Mouse (Mus musculus): Measurements from ENCODE around the gene Olfr58. TPM values are rescaled to one million over a fixed set of nuclear protein-coding genes. Genes with fewer than 3 reads are reported as not detected.

Gene Olfr58
- not detected for polyA plus RNA-seq (2014; fragmentation: Illumina TruSeq; extraction: RNeasy Lipid Tissue Mini Kit (QIAGEN cat#74804); ENCODE audit: low read depth, low replicate concordance)

GRCm38 (mm10) chr9:19779983-19780382, at the start of gene Olfr58:
Olfr58 (plus strand) TSS chr9:19780283.

GRCm38 (mm10) chr9:19804606-19805005, 24.5 kb downstream of the Olfr58 start, which contains the start of gene Olfr859:
Olfr859 (plus strand) TSS chr9:19804906.

Other genes with a start within 250 kb of the Olfr58 start
- not detected for gene Olfr853, start 239.2 kb upstream of the Olfr58 start, polyA plus RNA-seq (2014; fragmentation: Illumina TruSeq; extraction: RNeasy Lipid Tissue Mini Kit (QIAGEN cat#74804); ENCODE audit: low read depth, low replicate concordance)
- not detected for gene Olfr854, start 212.9 kb upstream of the Olfr58 start, polyA plus RNA-seq (2014; fragmentation: Illumina TruSeq; extraction: RNeasy Lipid Tissue Mini Kit (QIAGEN cat#74804); ENCODE audit: low read depth, low replicate concordance)
- not detected for gene Olfr855, start 197.7 kb upstream of the Olfr58 start, polyA plus RNA-seq (2014; fragmentation: Illumina TruSeq; extraction: RNeasy Lipid Tissue Mini Kit (QIAGEN cat#74804); ENCODE audit: low read depth, low replicate concordance)
- gene Zfp317, start 158.2 kb upstream of the Olfr58 start, polyA plus RNA-seq (2014; fragmentation: Illumina TruSeq; extraction: RNeasy Lipid Tissue Mini Kit (QIAGEN cat#74804); ENCODE audit: low read depth, low replicate concordance), result 25.1 TPM
- gene Olfr857, start 70.8 kb upstream of the Olfr58 start, polyA plus RNA-seq (2014; fragmentation: Illumina TruSeq; extraction: RNeasy Lipid Tissue Mini Kit (QIAGEN cat#74804); ENCODE audit: low read depth, low replicate concordance), result not detected
- not detected for gene Olfr859, start 24.6 kb downstream of the Olfr58 start, polyA plus RNA-seq (2014; fragmentation: Illumina TruSeq; extraction: RNeasy Lipid Tissue Mini Kit (QIAGEN cat#74804); ENCODE audit: low read depth, low replicate concordance)
- not detected for gene Olfr860, start 69.5 kb downstream of the Olfr58 start, polyA plus RNA-seq (2014; fragmentation: Illumina TruSeq; extraction: RNeasy Lipid Tissue Mini Kit (QIAGEN cat#74804); ENCODE audit: low read depth, low replicate concordance)
- gene Olfr862, start 107.7 kb downstream of the Olfr58 start, polyA plus RNA-seq (2014; fragmentation: Illumina TruSeq; extraction: RNeasy Lipid Tissue Mini Kit (QIAGEN cat#74804); ENCODE audit: low read depth, low replicate concordance), result not detected
- gene Olfr77, start 136.6 kb downstream of the Olfr58 start, polyA plus RNA-seq (2014; fragmentation: Illumina TruSeq; extraction: RNeasy Lipid Tissue Mini Kit (QIAGEN cat#74804); ENCODE audit: low read depth, low replicate concordance), result not detected
- not detected for gene Olfr866, start 247.8 kb downstream of the Olfr58 start, polyA plus RNA-seq (2014; fragmentation: Illumina TruSeq; extraction: RNeasy Lipid Tissue Mini Kit (QIAGEN cat#74804); ENCODE audit: low read depth, low replicate concordance)